Mouse (Mus musculus): ENCODE results near the gene Acsl6. TPM values are rescaled to one million over a fixed set of nuclear protein-coding genes. Genes with fewer than 3 reads are reported as not detected.
"Not testable (repeated sequence)": the region's sequence is repeated elsewhere in the genome, so short reads cannot be mapped to it uniquely, and the experiment has no call there.

Acsl6 gene
- total RNA-seq (2021), result 100 to 1,000 TPM; 173 TPM
- long read RNA-seq, experiment 1, full-length matches to known transcripts, result 148 of 206 reads
- long read RNA-seq, experiment 1, partial matches to known transcripts, result 25 of 206 reads
- long read RNA-seq, experiment 1, other reads (novel, unspliced or antisense), result 33 of 206 reads
- long read RNA-seq, experiment 2, full-length matches to known transcripts, result 162 of 216 reads
- long read RNA-seq, experiment 2, partial matches to known transcripts, result 19 of 216 reads
- long read RNA-seq, experiment 2, other reads (novel, unspliced or antisense), result 35 of 216 reads

GRCm38 (mm10) chr11:54303728-54304470 lies at the start of gene Acsl6:
Acsl6 (plus strand) TSS chr11:54303798.
- DNase-seq (ENCODE audit: low spot score in 2 of 2), result peak in 1 of 2 experiments; percentile 53

GRCm38 (mm10) chr11:54254114-54254513 lies 49.5 kb upstream of the Acsl6 start:
- DNase-seq (ENCODE audit: low spot score in 2 of 2), result peak in 1 of 2 experiments; percentile 9

- DNase-seq (ENCODE audit: low spot score in 2 of 2), result peak; percentile 52 to 79
Observed at GRCm38 (mm10) chr11:54256624-54257376, 46.8 kb upstream of the Acsl6 start.

- no peak for DNase-seq (ENCODE audit: low spot score in 2 of 2)
Observed at GRCm38 (mm10) chr11:54263405-54264031, 40.1 kb upstream of the Acsl6 start.

GRCm38 (mm10) chr11:54264542-54264941 lies 39.1 kb upstream of the Acsl6 start:
- peak in 1 of 2 experiments; percentile 45 for DNase-seq (ENCODE audit: low spot score in 2 of 2)

- no peak for DNase-seq (ENCODE audit: low spot score in 2 of 2)
Observed at GRCm38 (mm10) chr11:54267177-54267576, 36.4 kb upstream of the Acsl6 start, which contains the start of gene Il3. Il3 (minus strand) TSS chr11:54267277.

GRCm38 (mm10) chr11:54269191-54269896 lies 34.3 kb upstream of the Acsl6 start:
- DNase-seq (ENCODE audit: low spot score in 2 of 2), result no peak

- no peak for DNase-seq (ENCODE audit: low spot score in 2 of 2)
Observed at GRCm38 (mm10) chr11:54271437-54271949, 32.1 kb upstream of the Acsl6 start.

- no peak for DNase-seq (ENCODE audit: low spot score in 2 of 2)
Observed at GRCm38 (mm10) chr11:54287821-54288453, 15.7 kb upstream of the Acsl6 start.

GRCm38 (mm10) chr11:54292163-54292562 lies 11.4 kb upstream of the Acsl6 start:
- DNase-seq (ENCODE audit: low spot score in 2 of 2), result no peak

GRCm38 (mm10) chr11:54293980-54294807 lies 9.4 kb upstream of the Acsl6 start:
- DNase-seq (ENCODE audit: low spot score in 2 of 2), result no peak

GRCm38 (mm10) chr11:54295971-54296370 lies 7.6 kb upstream of the Acsl6 start:
- DNase-seq (ENCODE audit: low spot score in 2 of 2), result no peak

- no peak for DNase-seq (ENCODE audit: low spot score in 2 of 2)
Observed at GRCm38 (mm10) chr11:54296734-54297133, 6.9 kb upstream of the Acsl6 start.

GRCm38 (mm10) chr11:54297471-54297870 lies 6.1 kb upstream of the Acsl6 start:
- not testable (repeated sequence) for DNase-seq (ENCODE audit: low spot score in 2 of 2)

- no peak for DNase-seq (ENCODE audit: low spot score in 2 of 2)
Observed at GRCm38 (mm10) chr11:54298777-54299176, 4.8 kb upstream of the Acsl6 start.

GRCm38 (mm10) chr11:54301994-54302393 lies 1.6 kb upstream of the Acsl6 start:
- DNase-seq (ENCODE audit: low spot score in 2 of 2), result no peak

- no peak for DNase-seq (ENCODE audit: low spot score in 2 of 2)
Observed at GRCm38 (mm10) chr11:54302606-54303005, 992 bp upstream of the Acsl6 start.

- DNase-seq (ENCODE audit: low spot score in 2 of 2), result no peak
Observed at GRCm38 (mm10) chr11:54303076-54303727, 396 bp upstream of the Acsl6 start.

Data from layer of hippocampus, postnatal 14 days (tissue).